Mouse (Mus musculus) heart, embryonic 11.5 days (tissue): Measurements from ENCODE around the gene Ilf3. TPM values are rescaled to one million over a fixed set of nuclear protein-coding genes. Genes with fewer than 3 reads are reported as not detected.

Experiments used
- ATAC-seq: fragments of 200-750 bp; cut with Nextera tagmentation; replicated peaks from 2 replicates; pipeline ENCODE4 v1.8.0; 2017; ENCODE audit warnings: moderate library complexity; ENCODE audit not compliant: insufficient number of reproducible peaks, low FRiP score, low TSS enrichment
- H3K27ac ChIP-seq: fragments of 300-500 bp; sonication (generic); 2 replicates; pipeline ENCODE4 v1.5.1; 2014; ENCODE audit warnings: mild to moderate bottlenecking, low read depth, low read length
- H3K27me3 ChIP-seq: fragments of 300-500 bp; sonication (generic); 2 replicates; pipeline ENCODE4 v1.6.1; 2014; ENCODE audit warnings: mild to moderate bottlenecking, low read length, mixed read lengths; ENCODE audit not compliant: control insufficient read depth, insufficient read depth
- H3K36me3 ChIP-seq: fragments of 300-500 bp; sonication (generic); 2 replicates; pipeline ENCODE4 v1.6.1; 2014; ENCODE audit warnings: mild to moderate bottlenecking, low read length, moderate library complexity, mixed read lengths; ENCODE audit not compliant: control insufficient read depth, insufficient read depth
- H3K4me1 ChIP-seq: fragments of 300-500 bp; sonication (generic); 2 replicates; pipeline ENCODE4 v1.6.1; 2014; ENCODE audit warnings: low read length; ENCODE audit not compliant: control insufficient read depth, insufficient read depth
- H3K4me2 ChIP-seq: fragments of 300-500 bp; sonication (generic); 2 replicates; pipeline ENCODE4 v1.6.1; 2014; ENCODE audit warnings: mild to moderate bottlenecking, moderate library complexity
- H3K4me3 ChIP-seq: fragments of 300-500 bp; sonication (generic); 2 replicates; pipeline ENCODE4 v1.5.1; 2014; ENCODE audit warnings: low read depth, low read length
- H3K9ac ChIP-seq: fragments of 300-500 bp; sonication (generic); 2 replicates; pipeline ENCODE4 v1.6.1; 2014; ENCODE audit warnings: mild to moderate bottlenecking, low read depth, low read length, moderate library complexity
- H3K9me3 ChIP-seq: fragments of 300-500 bp; sonication (generic); replicated peaks from 2 replicates; pipeline ENCODE4 v1.6.1; 2016; ENCODE audit warnings: low read length; ENCODE audit not compliant: control insufficient read depth
- whole genome bisulfite sequencing: fragments of 180-500 bp; shearing (Covaris S2); extraction: QIAGEN DNeasy Blood & Tissue Kit; methylation state at CpG from one replicate; pipeline ENCODE4 v1.1.7; 2014; ENCODE audit not compliant: insufficient replicate concordance; 5-methylcytosine and 5-hydroxymethylcytosine counted together
- polyA plus RNA-seq: library from polyadenylated mRNA; unstranded; fragments of >200 nt; fragmentation: Nextera tagmentation; extraction: Ambion mirVana; gene quantifications from 2 replicates; pipeline ENCODE4 v1.2.1, GENCODE M21; 2014

Ilf3 gene
- polyA plus RNA-seq, 1 experiment from 2014 or later: 120 TPM

GRCm38 (mm10) chr9:21351702-21352377, 15.8 kb upstream of the Ilf3 start:
- Histone ChIP-seq H3K36me3 (peaks cover 20% of the 10 kb centered on the region), H3K9ac (no peak overlapping the region), H3K4me2 (no peak overlapping the region), H3K4me3 (no peak overlapping the region), H3K27ac (no peak overlapping the region), H3K4me1 (peaks cover 8% of the 10 kb centered on the region), H3K9me3 (no peaks in the 10 kb centered on the region), H3K27me3 (no peaks in the 10 kb centered on the region)
- WGBS: 91% methylated on average over 4 of the region's 4 CpGs
- no peak for ATAC-seq

- 29% methylated on average over 20 of the region's 20 CpGs for WGBS
- no peaks in the 10 kb centered on the region for H3K9me3 ChIP-seq
- no peak overlapping the region for H3K4me2 ChIP-seq
- ATAC-seq: no peak; the same call in 1 of the 2 replicates
- no peaks in the 10 kb centered on the region for H3K27me3 ChIP-seq
- peak overlapping the region; percentile 59 for H3K27ac ChIP-seq
- peaks cover 20% of the 10 kb centered on the region for H3K36me3 ChIP-seq
- H3K4me1 ChIP-seq: peaks cover 8% of the 10 kb centered on the region
- H3K4me3 ChIP-seq: no peak overlapping the region
- peak overlapping the region; percentile 59; the same call in 1 of the 2 replicates for H3K9ac ChIP-seq
Observed at GRCm38 (mm10) chr9:21352463-21353372, 15.0 kb upstream of the Ilf3 start.

- WGBS: 69% methylated on average over 2 of the region's 2 CpGs
- Histone ChIP-seq H3K4me3 (no peak overlapping the region), H3K9me3 (no peaks in the 10 kb centered on the region), H3K4me1 (peaks cover 8% of the 10 kb centered on the region), H3K36me3 (peaks cover 17% of the 10 kb centered on the region), H3K9ac (peak overlapping the region; percentile 59; the same call in 1 of the 2 replicates), H3K27me3 (no peaks in the 10 kb centered on the region), H3K4me2 (no peak overlapping the region), H3K27ac (no peak overlapping the region)
- no peak for ATAC-seq
Observed at GRCm38 (mm10) chr9:21353373-21353686, 14.3 kb upstream of the Ilf3 start.

- peaks cover 8% of the 10 kb centered on the region for H3K4me1 ChIP-seq
- peaks cover 15% of the 10 kb centered on the region for H3K36me3 ChIP-seq
- no peaks in the 10 kb centered on the region for H3K9me3 ChIP-seq
- H3K4me3 ChIP-seq: no peak overlapping the region
- no peak overlapping the region for H3K27ac ChIP-seq
- ATAC-seq: no peak
- peak overlapping the region; percentile 43; the same call in 1 of the 2 replicates for H3K9ac ChIP-seq
- peaks cover under 1% of the 10 kb centered on the region for H3K27me3 ChIP-seq
- whole genome bisulfite sequencing: 84% methylated on average over 6 of the region's 6 CpGs
- no peak overlapping the region for H3K4me2 ChIP-seq
Observed at GRCm38 (mm10) chr9:21354796-21355195, 12.9 kb upstream of the Ilf3 start.

GRCm38 (mm10) chr9:21356981-21357718, 10.5 kb upstream of the Ilf3 start:
- ATAC-seq: no peak
- Histone ChIP-seq H3K9ac (no peak overlapping the region), H3K27ac (no peak overlapping the region), H3K27me3 (peaks cover 9% of the 10 kb centered on the region), H3K4me3 (no peak overlapping the region), H3K4me2 (no peak overlapping the region), H3K4me1 (peaks cover 8% of the 10 kb centered on the region), H3K36me3 (peaks cover 4% of the 10 kb centered on the region), H3K9me3 (no peaks in the 10 kb centered on the region)
- 0% methylated on average over 1 of the region's 1 CpGs for WGBS

GRCm38 (mm10) chr9:21366541-21367220, 990 bp upstream of the Ilf3 start:
- 0 out of 2 replicates have a peak, but pooled peaks cover 5% of the 10 kb centered on the region for H3K4me1 ChIP-seq
- H3K27ac ChIP-seq: peak overlapping the region; percentile 82
- ATAC-seq: no peak
- peak overlapping the region; percentile 54; the same call in 1 of the 2 replicates for H3K9ac ChIP-seq
- peak overlapping the region; percentile 65 for H3K4me2 ChIP-seq
- 32% methylated on average over 14 of the region's 14 CpGs for WGBS
- H3K4me3 ChIP-seq: peak overlapping the region; percentile 63
- H3K27me3 ChIP-seq: 0 out of 2 replicates have a peak, but pooled peaks cover 6% of the 10 kb centered on the region
- no peaks in the 10 kb centered on the region; the same call in 1 of the 2 replicates for H3K36me3 ChIP-seq
- no peaks in the 10 kb centered on the region for H3K9me3 ChIP-seq

- WGBS: 2% methylated on average over 37 of the region's 38 CpGs
- no peaks in the 10 kb centered on the region; the same call in 1 of the 2 replicates for H3K36me3 ChIP-seq
- peak overlapping the region; percentile 92 for H3K27ac ChIP-seq
- ATAC-seq: peak; percentile 70
- H3K9ac ChIP-seq: peak overlapping the region; percentile 93
- H3K27me3 ChIP-seq: no peaks in the 10 kb centered on the region
- H3K9me3 ChIP-seq: no peaks in the 10 kb centered on the region
- H3K4me2 ChIP-seq: peak overlapping the region; percentile 84
- 0 out of 2 replicates have a peak, but pooled peaks cover 5% of the 10 kb centered on the region for H3K4me1 ChIP-seq
- H3K4me3 ChIP-seq: peak overlapping the region; percentile 63
Observed at GRCm38 (mm10) chr9:21368131-21368584, 487 bp downstream of the Ilf3 start.
